Mouse (Mus musculus) erythroid progenitor cell, adult 5-6 weeks (primary cell): ENCODE results near the gene Anapc11. TPM values are rescaled to one million over a fixed set of nuclear protein-coding genes. Genes with fewer than 3 reads are reported as not detected.
"Not testable (repeated sequence)": the region's sequence is repeated elsewhere in the genome, so short reads cannot be mapped to it uniquely, and the experiment has no call there.

Experiments used
- ATAC-seq: replicated peaks from 2 replicates; pipeline ENCODE4 v1.8.0; 2016; ENCODE audit warnings: moderate number of reproducible peaks, mild to moderate bottlenecking, moderate TSS enrichment, inconsistent platforms; ENCODE audit not compliant: poor library complexity, low FRiP score, severe bottlenecking
- total RNA-seq, 2 experiments: library from RNA; stranded (forward) in 1 of 2; stranded (reverse) in 1 of 2; fragments of 150-400 nt in 1 of 2; fragments of 186-747, 209-891 nt in 1 of 2; gene quantifications; 2 replicates each; pipeline versions ENCODE4 v1.2.3 to v1.2.4; 2015 to 2017; ENCODE audit warnings: low replicate concordance in 2 of 2

Gene Anapc11
- total RNA-seq, 2 experiments from 2014 or later: 2.8 to 28.1 TPM

DNA sequence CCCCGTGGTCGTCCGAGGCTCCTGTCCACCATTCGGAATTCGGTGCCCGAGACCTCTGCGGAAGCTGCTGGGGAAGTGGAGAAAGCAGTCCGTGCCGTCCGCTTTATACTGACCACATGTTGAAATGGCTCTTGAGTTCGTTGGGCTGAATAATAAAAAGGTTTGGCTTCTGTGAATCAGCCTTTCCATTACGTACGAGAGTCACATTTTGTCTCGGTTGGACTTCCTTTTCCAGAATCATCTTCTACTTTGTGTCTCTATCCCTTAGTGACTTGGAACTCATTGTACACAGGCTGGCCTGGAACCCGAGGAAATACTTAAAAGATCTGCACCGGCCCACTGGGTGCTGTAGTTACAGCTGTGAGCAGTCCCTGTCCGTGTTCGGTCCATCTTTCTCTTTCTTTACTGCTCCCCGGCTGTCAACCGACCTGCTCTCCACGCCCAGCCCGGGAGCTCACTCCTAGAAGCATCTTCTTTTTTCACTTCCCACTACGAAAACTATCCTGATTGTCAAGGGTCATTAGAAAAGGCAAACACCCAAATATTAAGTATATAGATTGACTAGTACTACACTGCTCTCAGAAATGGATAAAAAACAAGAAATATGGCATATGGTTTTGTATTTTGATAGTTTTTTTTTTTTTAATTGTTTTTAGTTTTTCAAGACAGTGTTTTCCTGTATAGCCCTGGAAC lies 24.5 kb upstream of the Anapc11 start:
- peak; percentile 20 for ATAC-seq

DNA sequence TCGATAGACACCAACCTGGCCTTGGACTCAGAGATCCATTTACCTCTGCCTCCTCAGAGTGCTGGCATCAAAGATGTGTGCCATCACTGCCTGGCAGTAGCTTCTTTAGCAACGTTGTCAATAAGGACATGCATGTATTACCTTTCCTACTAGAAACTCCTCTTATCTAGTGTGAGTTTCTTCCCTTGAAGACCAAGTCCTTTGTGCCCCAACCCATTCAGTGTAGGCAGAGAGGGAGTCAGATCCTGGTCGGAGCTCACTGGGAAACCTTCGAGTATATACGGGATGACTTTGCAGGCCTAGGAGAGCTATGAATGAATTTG lies 24.0 kb upstream of the Anapc11 start:
- no peak for ATAC-seq

DNA sequence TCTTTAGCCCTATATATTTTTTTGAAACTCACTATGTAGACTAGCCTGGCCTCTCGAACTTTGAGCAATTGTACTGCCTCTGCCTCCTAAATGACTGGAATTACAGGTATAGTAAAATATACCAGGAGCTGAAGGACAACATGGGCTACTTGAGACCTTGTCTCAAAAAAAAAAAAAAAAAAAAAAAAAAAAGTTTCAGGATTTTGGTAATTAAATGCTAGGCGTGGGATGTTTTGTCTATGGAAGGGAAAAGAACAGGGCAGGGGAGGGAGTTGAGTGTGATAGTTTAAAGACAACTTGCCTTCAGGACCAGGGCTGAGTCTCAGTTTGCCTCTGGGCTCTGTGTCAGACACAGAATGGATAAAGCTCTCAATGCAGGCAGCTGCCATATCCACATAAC lies 23.2 kb upstream of the Anapc11 start:
- ATAC-seq: no peak

DNA sequence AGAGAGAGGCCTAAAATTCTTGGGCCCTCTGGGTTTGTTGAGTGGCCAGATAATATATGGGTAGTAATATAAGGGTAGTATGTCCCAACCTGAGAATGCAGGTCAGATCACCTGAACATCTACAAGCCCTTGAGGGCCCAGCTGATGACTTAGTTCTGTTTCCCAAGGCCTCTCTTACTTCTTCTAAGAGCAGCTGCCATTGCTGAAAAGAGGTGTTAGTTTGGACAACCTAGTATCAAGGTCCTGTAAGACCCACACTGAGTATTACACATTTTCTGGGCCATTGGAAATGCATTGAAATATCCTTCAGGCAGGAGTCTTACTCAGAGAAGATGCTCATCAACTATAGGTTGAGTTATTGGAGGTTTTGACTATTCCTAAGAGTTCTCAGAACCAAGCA lies 22.3 kb upstream of the Anapc11 start:
- ATAC-seq: no peak

DNA sequence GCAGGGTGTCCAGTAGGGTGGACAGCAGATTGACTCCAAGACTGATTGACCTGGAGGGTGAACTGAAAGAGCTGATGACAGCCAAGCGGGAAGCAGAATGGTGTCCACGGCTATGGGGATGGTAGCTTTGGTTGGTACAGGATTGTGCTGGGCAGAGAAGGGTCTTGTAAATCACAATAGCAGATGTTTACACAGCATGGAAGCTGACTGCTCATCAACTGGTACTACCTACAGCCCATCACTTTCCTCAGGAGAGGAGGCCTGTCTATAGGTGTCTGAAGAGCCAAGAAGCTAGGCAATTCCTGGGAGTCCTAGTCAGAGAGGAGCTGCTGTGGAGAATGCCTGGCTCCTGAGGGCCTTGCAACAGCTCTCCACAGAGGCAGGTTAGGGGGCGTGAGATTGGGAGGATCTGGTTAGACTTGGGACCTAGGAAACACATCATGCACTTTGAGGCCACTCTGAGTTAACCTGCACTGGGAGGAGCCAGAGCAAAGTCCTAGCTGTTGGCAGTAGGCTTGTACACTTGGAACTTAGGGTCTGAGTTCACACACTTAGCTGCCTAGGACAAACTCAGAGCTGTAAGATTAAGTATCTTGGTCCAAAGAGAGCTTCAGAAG lies 21.7 kb upstream of the Anapc11 start:
- no peak for ATAC-seq

DNA sequence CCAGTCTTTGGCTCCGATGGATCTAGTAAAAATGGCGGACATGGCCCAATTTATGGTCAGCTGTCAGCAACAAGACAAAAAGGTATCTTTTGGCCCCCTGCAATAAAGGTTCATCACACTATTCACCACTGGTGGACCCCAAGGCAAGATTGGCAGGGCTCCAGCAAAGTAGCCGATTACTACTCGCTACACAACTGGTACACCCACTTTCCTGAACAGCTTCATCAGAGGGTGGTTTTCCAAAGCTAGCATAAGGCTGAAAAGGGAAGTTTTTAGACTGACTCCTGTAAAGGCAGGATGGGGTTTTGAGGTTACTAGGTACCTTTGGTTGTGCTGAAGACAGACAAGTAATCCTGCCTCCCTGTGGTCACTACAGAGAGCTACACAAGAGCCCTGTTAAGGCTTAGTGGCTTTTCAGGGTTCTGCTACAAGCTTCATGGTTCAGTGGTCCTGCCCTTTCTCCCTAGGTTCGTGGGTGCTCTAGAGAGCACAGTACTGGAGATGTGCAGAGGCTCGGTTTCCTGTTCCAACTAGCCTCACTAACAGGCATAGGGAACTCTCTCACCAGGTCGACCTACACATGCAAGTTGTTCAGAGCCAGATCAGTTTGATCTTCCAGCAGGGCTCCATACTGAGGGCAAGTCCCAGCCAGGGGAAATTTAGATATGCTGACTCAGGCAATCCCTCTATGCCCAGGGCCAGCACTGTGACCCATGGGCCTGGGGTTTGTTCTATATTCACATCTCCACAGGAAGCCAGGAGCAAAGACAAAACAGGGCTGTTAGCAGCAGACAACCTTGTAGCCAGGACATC lies 20.8 kb upstream of the Anapc11 start:
- ATAC-seq: no peak

DNA sequence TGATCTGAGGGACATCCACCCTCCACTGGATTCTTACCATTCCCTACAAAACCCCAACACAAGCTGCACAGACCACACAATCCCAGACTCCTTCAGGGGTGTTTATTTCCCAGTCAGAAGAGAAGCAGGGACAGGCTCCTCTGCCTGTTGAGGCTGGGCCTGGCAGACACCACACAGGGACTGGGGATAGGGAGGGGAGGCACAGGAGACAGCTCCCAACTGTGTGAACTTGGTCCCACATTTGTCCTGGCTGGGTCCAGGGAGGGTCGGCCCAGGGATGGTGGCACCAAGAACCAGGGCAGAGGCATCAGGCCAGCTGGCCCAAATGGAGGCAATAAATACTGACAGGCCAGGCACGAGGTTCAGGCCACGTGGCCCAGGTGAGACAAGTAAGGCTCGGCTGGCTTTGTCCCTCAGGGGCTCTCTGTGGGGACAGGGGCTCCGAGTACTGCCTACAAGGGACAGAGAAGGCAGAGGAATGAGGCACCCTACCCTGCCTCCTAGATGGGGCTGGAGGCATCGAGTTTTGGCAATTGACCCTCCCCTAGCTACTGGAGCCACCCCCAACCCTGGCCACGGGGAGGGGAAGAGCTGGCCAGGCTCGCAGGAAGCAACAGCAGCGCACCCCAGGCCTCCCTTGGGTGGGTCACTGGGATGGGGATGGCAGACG lies 20.1 kb upstream of the Anapc11 start:
- ATAC-seq: no peak

DNA sequence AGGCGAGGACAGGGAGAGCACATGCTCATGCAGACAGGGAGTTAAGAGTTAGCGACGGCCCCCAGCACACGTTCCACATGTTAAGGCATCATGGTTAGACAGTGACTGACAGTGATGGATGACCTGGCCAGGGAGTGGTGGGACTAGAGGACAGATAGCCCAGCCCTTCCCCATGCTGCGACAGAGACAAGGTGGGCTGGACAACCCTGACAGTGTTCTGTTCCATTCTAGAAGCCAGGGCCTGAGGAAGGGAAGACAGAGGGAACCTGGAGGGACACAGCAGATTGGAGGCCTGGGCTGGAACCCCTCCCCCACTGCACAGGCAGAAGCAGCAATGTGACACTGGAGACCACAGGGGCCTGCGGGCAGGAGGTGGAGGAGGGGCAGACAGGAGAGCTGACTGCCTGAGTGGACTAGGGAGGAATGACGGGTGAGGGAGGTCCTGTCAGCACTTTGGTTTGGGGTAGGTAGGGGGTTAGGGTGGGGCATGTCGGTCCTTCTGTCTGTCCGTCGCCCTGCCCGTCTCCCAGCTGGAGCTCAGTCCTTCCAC lies 19.5 kb upstream of the Anapc11 start:
- no peak for ATAC-seq

DNA sequence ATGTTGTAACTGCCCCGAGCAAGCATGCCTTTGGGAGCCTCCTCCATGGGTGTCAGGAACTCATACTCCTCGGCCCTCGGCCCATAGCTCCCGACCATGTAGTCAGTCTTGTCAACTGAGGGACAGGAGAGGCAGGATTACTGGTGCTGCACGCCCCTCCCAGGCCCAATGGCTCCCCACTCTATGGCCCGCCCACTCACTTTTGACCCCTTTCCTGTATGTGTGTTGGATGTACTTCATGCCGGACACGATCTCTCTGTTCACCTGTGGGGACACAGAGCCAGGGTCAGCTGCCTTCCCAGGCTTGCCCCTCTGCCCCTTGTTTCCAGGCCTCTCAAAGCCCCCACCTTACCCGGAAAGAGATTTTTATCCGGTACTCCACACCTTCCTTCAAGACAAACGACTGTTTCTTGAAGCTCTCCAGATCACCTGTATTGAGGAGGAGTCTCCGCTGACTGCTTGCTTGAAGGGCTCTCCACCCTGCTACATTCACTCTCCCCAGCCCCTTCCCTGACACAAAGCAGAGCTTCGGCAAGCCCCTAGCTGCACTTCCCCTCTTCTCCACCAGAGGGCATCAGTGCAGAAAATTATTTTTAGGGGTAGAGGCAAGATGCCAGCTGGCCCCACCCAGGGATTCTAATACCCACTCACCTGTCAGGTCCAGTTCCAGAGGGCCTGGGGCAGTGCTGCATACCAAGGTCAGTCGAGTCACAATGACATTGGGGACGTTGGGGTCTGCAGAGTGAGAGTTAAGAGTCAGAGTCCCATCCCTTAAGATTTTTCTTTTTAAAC lies 18.7 kb upstream of the Anapc11 start:
- peak; percentile 44; the same call in 1 of the 2 replicates for ATAC-seq

DNA sequence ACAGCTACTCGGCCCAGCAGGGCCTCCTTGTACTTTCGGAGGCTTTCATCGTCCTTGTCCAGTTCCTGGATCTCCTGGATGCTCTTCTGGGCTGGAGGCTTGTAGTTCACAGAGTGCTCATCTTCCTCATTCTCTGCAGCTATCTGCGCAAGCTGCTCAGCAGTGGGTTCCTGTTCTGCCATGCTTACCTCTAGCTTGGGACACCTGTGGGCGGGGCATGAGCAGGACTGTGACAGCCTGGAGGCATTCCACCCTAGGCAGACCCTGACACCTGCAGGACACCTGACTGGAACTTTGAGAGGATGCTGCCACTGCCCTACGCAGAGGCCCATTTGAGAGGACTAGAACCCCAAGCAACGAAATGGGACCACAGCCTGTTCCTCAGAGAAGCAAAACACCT lies 18.0 kb upstream of the Anapc11 start:
- ATAC-seq: 0 out of 2 replicates have a peak, but pooled peaks have one; percentile 15

DNA sequence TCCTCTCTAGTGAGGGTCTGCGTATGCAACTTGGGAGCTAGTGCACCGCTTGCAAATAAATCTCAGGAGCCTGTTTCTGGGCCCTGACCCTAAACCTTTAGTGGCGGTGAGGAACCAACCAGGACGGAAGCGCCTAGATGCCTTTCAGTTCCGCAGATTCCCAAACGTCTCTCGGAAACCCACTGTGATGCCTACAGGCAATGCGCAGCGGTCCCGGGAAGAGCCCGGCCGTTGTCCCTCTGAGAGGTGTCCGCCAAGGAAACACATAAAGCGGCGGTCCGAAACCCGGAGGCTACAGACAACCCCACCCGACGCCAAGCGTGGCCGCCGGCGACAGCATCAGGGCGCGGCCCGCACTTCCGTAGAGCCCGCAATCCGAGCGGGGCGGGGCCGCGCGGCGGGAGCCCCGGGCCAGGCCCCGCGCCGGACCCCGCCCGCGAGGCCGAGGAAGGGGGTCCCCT lies 17.3 kb upstream of the Anapc11 start:
- peak; percentile 67 for ATAC-seq

DNA sequence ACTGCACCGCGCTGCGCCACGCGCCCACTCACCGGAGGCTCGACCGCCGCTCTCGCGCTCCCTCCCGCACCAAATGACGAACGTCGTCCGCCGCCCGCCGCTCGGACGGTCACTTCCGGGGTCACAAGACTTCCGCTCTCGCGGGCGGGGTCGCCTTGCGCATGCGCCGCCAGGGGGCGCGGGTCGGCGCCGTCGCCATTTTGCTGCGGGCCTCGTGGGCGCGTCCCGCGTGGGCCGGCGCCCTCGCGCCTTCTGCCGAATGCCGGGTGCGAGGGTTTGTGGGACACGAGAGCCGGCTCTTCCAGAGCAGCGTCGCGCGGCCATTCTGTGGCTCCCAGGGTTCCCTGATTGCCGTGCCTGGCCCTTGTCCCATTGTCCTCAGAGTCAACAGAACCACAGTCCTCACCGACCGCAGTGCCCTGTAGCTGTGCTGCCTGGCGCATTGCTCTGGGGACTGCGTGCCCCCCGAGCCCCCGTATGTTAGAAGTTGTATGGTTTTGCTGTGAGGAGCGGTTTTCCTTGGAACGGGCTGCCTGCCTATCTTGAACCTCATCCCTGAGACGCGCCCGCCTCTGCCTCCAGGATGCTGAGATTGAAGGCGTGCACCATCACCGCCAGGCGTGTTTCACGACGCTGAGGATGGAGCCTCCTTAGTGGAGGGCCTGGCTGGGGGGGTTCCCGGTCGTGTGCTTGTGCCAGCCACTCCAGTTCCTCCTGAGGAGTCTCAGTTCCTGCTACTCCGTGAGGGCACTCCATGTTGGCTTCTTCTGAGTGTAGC lies 16.5 kb upstream of the Anapc11 start, which contains the start of gene Arhgdia:
Arhgdia (minus strand) TSS at position 135 of the 778 bp plus-strand sequence.
- ATAC-seq: peak; percentile 58

DNA sequence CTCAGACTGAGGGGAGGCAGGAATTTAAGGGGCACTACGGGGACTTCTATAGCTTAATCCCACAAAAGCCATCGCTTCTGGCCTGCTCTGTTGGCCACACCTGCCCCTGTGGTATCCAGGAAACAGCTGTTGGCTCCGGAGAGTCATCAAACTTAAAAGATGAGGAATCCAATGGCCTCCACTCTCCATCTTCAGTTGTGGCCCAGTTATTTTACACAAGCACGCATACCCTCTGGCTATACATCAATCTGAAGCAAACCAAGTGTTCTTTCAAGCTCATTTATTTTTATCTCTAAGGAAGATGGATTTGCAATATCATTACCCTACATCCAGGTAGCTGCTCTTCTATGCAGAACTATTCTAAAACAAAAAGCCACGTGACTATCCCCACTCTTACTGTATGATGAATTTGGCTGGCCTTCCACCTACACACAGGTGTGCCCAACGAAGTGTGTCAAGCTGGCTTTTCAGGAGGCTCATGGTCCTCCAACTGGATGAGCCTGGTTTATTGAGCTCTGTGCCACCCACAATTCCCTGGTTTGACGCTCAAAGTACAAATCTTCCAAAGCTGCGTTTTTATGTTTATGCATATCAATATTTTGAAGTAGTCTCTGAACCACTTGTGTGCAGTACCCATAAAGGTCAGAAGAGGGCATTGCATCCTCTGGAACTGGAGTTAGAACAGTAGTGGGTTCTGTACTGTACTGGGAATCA lies 15.8 kb upstream of the Anapc11 start:
- ATAC-seq: 0 out of 2 replicates have a peak, but pooled peaks have one; percentile 16

DNA sequence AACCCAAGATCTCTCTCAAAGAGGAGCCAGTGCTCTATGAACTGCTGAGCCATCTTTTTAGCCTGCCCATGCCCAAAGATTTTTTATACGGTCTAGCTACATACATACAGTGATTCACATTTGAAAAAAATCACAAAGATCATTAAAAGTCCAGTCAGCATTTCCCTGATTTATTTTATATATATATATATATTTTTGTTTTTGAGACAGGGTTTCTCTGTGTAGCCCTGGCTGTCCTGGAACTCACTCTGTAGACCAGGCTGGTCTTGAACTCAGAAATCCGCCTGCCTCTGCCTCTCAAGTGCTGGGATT lies 15.3 kb upstream of the Anapc11 start:
- ATAC-seq: not testable (repeated sequence)

DNA sequence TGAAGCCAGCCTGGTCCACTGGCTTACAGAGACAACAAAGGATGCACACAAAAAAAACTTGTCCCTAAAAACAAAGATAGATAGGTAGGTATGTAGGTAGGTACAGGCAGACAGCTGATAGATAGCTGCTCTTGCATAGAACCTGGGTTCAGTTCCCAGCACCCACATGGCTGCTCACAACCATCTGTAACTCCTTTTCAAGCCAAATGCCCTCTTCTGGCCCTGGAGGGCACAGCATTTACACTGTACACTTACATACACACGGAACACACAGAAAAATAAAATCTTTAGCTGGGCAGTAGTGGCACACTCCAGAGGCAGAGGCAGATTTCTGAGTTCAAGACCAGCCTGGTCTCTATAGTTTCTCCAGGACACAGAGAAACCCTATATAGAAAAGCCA lies 14.3 kb upstream of the Anapc11 start:
- ATAC-seq: no peak

DNA sequence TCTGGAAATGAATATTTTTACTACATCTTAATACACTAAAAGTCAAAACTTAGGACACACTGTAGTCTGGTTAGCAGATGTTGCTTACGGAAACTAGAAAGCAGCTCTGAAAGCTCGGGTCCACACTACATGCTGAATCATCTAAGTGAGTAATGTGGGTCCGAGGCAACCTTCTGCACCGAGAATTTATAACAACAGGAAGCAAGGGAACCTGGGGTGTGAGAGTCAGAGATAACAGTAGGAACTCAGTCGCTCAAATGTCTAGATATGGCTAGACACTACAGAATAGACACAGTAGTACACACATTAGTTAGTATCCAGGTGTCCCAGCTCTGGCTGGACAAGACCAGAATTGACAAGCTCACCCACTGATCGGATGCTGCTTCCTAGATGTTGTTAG lies 9.7 kb upstream of the Anapc11 start:
- no peak for ATAC-seq

DNA sequence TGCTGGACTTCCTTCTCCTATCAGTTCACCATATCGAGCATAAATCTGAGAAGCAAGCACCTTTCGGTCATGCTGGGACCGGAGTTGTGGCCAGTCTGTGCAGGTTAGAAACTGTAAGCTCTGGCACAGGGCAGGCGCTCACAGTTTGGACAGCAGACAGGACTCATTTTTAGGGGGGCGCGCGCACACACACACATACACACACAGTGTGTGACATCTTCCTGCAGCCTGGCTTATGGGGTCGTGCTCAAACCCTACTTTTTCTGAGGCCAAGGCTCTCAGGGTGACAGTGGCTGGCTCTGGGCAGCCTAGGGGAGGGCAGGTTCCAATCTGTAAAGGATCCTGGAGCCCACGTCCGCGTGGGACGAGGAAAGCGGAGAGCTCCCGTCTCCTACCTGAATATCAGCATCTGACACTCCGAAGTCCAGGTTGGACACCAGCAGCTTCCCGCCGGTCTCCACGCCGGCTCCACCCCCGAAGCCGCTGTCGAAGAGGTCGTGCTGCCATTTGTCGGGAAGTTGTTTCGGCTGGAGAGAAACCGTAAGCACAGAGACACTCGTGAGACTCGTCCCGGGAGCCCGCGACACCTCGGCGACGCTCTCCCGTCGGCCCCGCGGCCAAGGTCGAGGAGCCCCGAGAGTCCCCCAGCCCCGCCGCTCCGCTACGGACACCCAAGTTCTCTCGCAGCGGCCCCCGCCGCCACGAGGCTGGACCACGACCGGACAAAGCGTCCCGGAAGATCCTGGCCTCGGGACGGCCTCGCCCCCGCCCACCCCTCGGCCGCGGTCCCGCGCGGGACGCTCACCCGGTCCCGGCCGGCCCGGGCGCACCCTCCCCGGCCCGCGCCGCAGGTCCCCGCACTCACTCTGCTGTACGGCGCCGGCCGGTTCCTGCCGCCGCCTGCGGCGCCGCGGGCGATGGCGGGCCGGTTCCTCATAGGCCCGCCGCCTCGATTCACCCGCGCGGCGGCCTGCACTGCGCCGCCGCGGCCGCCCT lies 683 bp upstream of the Anapc11 start:
- 0 out of 2 replicates have a peak, but pooled peaks have one; percentile 12 for ATAC-seq
